Mouse (Mus musculus) thymus, adult 2 months (tissue): Measurements from ENCODE around the gene Ntn3.

ENCODE experiments used
- CTCF ChIP-seq: fragments of 200-500 bp; IDR thresholded peaks from 2 replicates; pipeline ENCODE4 v1.5.1; 2012; ENCODE audit warnings: mild to moderate bottlenecking, control low read depth, low read length, moderate library complexity, borderline replicate concordance; ENCODE audit not compliant: control insufficient read depth, poor library complexity, insufficient read depth; ENCODE audit errors: extremely low read depth
- POLR2A ChIP-seq: fragments of 200-500 bp; IDR thresholded peaks from 2 replicates; pipeline ENCODE4 v1.6.1; 2012; ENCODE audit warnings: mild to moderate bottlenecking, low read length, control low read depth, moderate library complexity; ENCODE audit not compliant: control insufficient read depth, poor library complexity, insufficient read depth; ENCODE audit errors: extremely low read depth

GRCm38 (mm10) chr17:24157121-24157520, 52.2 kb downstream of the Ntn3 start:
- TF ChIP-seq POLR2A = no peak
- TF ChIP-seq CTCF = no peak
